Mouse (Mus musculus) liver, embryonic 11.5 days (tissue): ENCODE data around the gene Prrg2. TPM values are rescaled to one million over a fixed set of nuclear protein-coding genes. Genes with fewer than 3 reads are reported as not detected.

ENCODE experiments used
- ATAC-seq: fragments of 200-750 bp; cut with Nextera tagmentation; replicated peaks from 2 replicates; pipeline ENCODE4 v1.8.0; 2017; ENCODE audit warnings: moderate number of reproducible peaks, mild to moderate bottlenecking, moderate TSS enrichment, moderate library complexity; ENCODE audit not compliant: low FRiP score
- DNase-seq: peaks from one replicate; pipeline ENCODE4 v3.0.0-alpha.2; 2017; ENCODE audit warnings: low spot score
- H3K27ac ChIP-seq: fragments of 300-500 bp; sonication (generic); 2 replicates; pipeline ENCODE4 v1.5.1; 2014; ENCODE audit warnings: mild to moderate bottlenecking, low read depth, low read length, control low read depth
- H3K27me3 ChIP-seq: fragments of 300-500 bp; sonication (generic); replicated peaks from 2 replicates; pipeline ENCODE4 v1.6.1; 2014; ENCODE audit warnings: low read length, mixed read lengths; ENCODE audit not compliant: control insufficient read depth, insufficient read depth
- H3K36me3 ChIP-seq: fragments of 300-500 bp; sonication (generic); 2 replicates; pipeline ENCODE4 v1.6.1; 2014; ENCODE audit warnings: mild to moderate bottlenecking, low read length, moderate library complexity, mixed read lengths; ENCODE audit not compliant: control insufficient read depth, insufficient read depth
- H3K4me1 ChIP-seq: fragments of 300-500 bp; sonication (generic); replicated peaks from 2 replicates; pipeline ENCODE4 v1.6.1; 2014; ENCODE audit warnings: low read length, mixed read lengths; ENCODE audit not compliant: control insufficient read depth, insufficient read depth
- H3K4me2 ChIP-seq: fragments of 300-500 bp; sonication (generic); 2 replicates; pipeline ENCODE4 v1.6.1; 2014; ENCODE audit warnings: mild to moderate bottlenecking, control low read depth, moderate library complexity
- H3K4me3 ChIP-seq: fragments of 300-500 bp; sonication (generic); 2 replicates; pipeline ENCODE4 v1.5.1; 2014; ENCODE audit warnings: low read depth, low read length, control low read depth
- H3K9ac ChIP-seq: fragments of 300-500 bp; sonication (generic); 2 replicates; pipeline ENCODE4 v1.6.1; 2014; ENCODE audit warnings: low read depth, low read length, control low read depth
- H3K9me3 ChIP-seq: fragments of 300-500 bp; sonication (generic); 2 replicates; pipeline ENCODE4 v1.6.1; 2016; ENCODE audit warnings: low read length, inconsistent platforms, mixed read lengths; ENCODE audit not compliant: control insufficient read depth
- WGBS: fragments of 180-500 bp; shearing (Covaris S2); extraction: QIAGEN DNeasy Blood & Tissue Kit; methylation state at CpG from one replicate; pipeline ENCODE4 v1.1.7; 2014; 5-methylcytosine and 5-hydroxymethylcytosine counted together
- polyA plus RNA-seq: library from polyadenylated mRNA; unstranded; fragments of >200 nt; fragmentation: Nextera tagmentation; extraction: Ambion mirVana; gene quantifications from 2 replicates; pipeline ENCODE4 v1.2.1, GENCODE M21; 2014

Prrg2 gene
- polyA plus RNA-seq, 1 experiment from 2014 or later: 12.4 TPM

DNA sequence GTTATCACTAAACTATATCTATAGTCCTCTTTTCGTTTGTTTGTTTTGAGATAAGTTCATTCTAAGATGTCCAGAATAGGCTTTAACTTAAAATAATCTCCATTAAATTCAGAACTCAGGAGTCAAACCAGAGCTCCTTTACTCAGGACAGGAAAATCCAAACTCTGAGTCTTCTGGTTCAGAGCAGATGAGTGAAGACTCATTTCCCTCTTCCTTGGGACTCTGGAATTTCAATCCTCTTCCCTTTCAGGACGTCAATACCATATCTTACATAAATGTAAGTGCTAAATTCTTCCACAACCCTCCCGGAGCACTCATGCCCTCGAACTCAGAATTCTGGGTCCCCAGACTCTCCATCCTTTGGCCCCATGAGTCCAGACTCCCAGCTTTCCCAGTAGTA lies 45.7 kb downstream of the Prrg2 start:
- Histone ChIP-seq H3K9me3 (no peaks in the 10 kb centered on the region), H3K27ac (peak overlapping the region; percentile 96), H3K36me3 (peaks cover 12% of the 10 kb centered on the region), H3K4me3 (peak overlapping the region; percentile 92), H3K9ac (peak overlapping the region; percentile 69), H3K27me3 (0 out of 2 replicates have a peak, but pooled peaks cover 6% of the 10 kb centered on the region), H3K4me1 (peaks cover 26% of the 10 kb centered on the region), H3K4me2 (peak overlapping the region; percentile 86)
- ATAC-seq (no peak), DNase-seq (no peak)
- WGBS: 2% methylated on average over 4 of the region's 4 CpGs

DNA sequence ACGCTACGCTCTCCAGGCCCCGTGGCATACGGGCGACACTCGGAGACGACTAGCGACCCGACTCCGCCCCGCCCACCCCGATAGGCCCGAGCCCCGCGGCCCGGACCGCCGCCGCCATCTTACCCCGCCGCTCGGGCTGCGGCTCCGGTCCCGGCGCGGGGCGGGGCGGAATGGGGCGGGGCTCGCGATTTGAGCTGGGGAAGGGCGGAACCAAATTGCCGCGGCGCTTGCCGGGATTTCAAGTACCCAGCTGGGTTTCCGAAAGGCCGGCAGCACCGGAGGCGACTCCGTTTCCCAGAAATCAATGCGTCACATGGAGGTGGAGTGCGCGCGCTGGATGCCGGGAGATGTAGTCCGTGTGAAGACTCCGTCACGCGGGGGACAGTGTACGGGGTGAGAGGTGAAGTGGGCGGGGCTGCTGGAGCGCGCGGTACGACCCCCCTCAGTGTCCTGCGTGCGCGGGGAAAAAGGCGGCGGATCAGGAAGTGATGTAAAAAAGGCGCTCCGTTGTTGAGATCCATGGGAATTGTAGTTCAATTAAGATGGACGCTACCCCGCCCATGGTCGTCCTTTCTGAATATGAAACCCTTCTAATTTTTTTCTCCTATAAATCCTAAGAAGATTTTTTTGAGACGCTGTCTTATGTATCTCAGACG lies 46.4 kb downstream of the Prrg2 start, which contains the start of gene Scaf1:
Gene Scaf1 (minus strand): TSS at position 407 of the 656 bp plus-strand sequence.
- Histone ChIP-seq H3K4me2 (peak within 1 kb of the TSS; percentile 86), H3K4me3 (peak within 1 kb of the TSS; percentile 92), H3K9ac (peak within 1 kb of the TSS; percentile 96), H3K27ac (peak within 1 kb of the TSS; percentile 96), H3K9me3 (no peaks in the 10 kb centered on the region), H3K36me3 (peaks cover 18% of the 10 kb centered on the region), H3K27me3 (0 out of 2 replicates have a peak, but pooled peaks cover 5% of the 10 kb centered on the region), H3K4me1 (peaks cover 26% of the 10 kb centered on the region)
- DNase-seq (peak; percentile 99), ATAC-seq (peak; percentile 84)
- under 1% methylated on average over 68 of the region's 69 CpGs for WGBS

DNA sequence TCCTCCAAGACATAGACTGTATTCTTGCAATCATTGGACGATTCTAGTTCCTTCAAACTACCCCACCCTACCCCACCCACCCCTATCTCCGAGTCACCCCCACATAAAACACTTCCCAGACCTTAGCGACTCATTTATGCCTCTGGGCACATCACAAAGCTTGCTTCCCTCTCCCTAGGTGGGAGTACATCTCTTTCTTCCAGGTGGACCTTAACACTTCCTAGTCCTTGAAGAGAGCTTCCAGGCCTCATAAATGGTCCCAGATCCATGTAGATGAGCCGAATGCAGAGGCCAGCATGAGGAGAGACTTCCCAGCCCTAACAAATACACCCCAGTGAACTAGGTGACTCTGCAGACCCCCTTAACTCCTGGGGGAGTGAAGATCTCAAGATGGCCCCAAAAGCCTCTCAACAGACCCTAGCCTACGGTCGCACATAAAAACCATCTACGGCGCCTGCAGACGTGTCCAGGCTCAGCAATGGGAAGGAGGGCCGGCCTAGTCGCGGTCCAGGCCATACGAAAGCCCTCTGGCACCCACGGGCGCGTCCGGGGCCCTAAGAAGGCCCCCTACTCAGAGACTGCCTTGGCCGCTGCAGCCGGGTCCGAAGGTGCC lies 47.0 kb downstream of the Prrg2 start:
- Histone ChIP-seq H3K27me3 (0 out of 2 replicates have a peak, but pooled peaks cover 3% of the 10 kb centered on the region), H3K4me2 (peak overlapping the region; percentile 86), H3K9ac (peak overlapping the region; percentile 96), H3K27ac (peak overlapping the region; percentile 95), H3K4me3 (peak overlapping the region; percentile 92), H3K4me1 (peaks cover 26% of the 10 kb centered on the region), H3K36me3 (peaks cover 19% of the 10 kb centered on the region), H3K9me3 (no peaks in the 10 kb centered on the region)
- DNase-seq: no peak
- 1% methylated on average over 20 of the region's 20 CpGs for WGBS
- no peak for ATAC-seq

DNA sequence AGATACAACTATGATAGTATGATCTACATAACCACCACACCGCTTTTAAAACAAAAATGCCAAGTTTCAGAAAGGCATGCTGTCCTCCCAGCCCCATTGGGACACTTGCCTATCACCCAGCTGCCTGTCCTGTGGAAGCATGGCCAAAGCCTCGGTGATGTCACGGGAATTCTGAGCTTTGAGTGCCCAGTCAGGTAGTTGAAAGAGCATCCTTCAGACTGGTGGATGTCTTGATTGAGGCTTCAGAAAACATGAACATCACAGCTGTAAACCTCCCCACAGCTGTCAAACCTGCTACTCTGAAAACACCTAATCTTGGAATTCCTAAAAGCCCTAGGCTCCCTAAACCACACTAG lies 48.4 kb downstream of the Prrg2 start:
- Histone ChIP-seq H3K27ac (no peak overlapping the region), H3K4me1 (peaks cover 25% of the 10 kb centered on the region), H3K27me3 (no peaks in the 10 kb centered on the region), H3K4me3 (no peak overlapping the region), H3K4me2 (no peak overlapping the region), H3K9me3 (no peaks in the 10 kb centered on the region), H3K9ac (no peak overlapping the region), H3K36me3 (peaks cover 32% of the 10 kb centered on the region)
- ATAC-seq (no peak), DNase-seq (no peak)
- 92% methylated on average over 3 of the region's 3 CpGs for whole genome bisulfite sequencing

DNA sequence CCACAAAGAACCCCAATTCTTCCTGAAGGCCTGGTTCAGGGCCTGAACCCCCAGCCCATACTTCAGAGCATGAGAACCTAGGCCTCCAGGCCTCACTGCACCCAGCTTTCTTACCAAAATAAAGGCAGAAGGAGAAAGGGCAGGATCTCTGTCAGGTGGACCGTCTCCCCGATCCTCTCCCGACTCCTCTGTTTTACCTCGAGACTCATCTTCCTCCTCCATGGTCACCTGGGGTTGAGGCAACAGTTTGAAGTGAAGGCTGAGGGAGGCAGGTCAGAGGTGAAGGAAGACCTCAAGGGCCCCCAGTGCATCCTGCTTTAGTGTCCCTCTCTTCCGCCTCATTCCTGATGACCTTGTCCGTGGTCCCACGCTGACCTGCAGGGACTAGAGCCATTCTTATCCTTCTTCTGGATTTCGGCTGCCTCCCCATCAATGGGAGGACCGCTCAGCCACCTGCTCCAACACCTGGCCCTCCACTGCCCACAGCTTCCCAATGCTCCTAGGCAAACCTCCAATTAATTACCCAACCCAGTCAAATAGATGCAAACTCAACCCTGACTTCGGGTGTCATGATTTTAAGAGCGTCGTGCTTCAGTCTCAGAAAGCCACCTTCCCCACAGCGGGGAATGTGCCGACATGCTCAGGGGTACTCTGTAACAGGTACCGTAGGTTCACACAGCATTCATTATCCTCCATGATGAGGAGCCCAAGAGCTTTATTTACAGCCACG lies 48.9 kb downstream of the Prrg2 start:
- peak overlapping the region; percentile 21; the same call in 1 of the 2 replicates for H3K4me2 ChIP-seq
- H3K27ac ChIP-seq: no peak overlapping the region

DNA sequence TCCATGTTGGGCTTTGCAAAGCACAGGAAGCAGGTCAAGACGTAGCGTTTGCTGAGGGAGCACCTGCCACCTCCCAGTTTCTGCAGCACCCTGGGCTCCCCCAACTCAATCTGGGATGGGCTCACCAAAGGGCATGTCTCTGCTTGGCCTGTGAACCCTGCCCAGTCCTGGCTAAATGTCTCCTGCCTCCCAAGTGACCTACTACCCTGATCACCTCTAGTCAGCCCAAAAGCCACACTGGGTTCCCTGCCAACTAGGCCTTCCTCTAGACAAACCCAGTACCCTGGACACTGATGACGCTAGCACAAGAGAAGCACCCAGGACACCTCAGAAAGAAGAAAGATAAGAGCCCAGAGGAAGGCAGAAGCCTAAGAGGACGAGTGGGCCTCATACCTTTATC lies 49.7 kb downstream of the Prrg2 start:
- no peak overlapping the region for H3K4me3 ChIP-seq
- H3K27me3 ChIP-seq: no peaks in the 10 kb centered on the region
- ATAC-seq (no peak), DNase-seq (no peak)
- no peaks in the 10 kb centered on the region for H3K9me3 ChIP-seq
- H3K4me2 ChIP-seq: 0 out of 2 replicates have a peak overlapping the region, but pooled peaks have one; percentile 21
- no peak overlapping the region; the same call in 1 of the 2 replicates for H3K9ac ChIP-seq
- WGBS: 74% methylated on average over 4 of the region's 4 CpGs
- peaks cover 44% of the 10 kb centered on the region for H3K36me3 ChIP-seq
- H3K27ac ChIP-seq: no peak overlapping the region
- H3K4me1 ChIP-seq: peaks cover 23% of the 10 kb centered on the region

More for the DNA sequence above, 48.9 kb downstream of the Prrg2 start:
- H3K9ac ChIP-seq: no peak overlapping the region; the same call in 1 of the 2 replicates
- H3K9me3 ChIP-seq: no peaks in the 10 kb centered on the region
- WGBS: 95% methylated on average over 16 of the region's 16 CpGs
- no peak for DNase-seq
- H3K27me3 ChIP-seq: no peaks in the 10 kb centered on the region
- H3K4me3 ChIP-seq: no peak overlapping the region
- peaks cover 23% of the 10 kb centered on the region for H3K4me1 ChIP-seq
- no peak for ATAC-seq
- peaks cover 37% of the 10 kb centered on the region for H3K36me3 ChIP-seq

DNA sequence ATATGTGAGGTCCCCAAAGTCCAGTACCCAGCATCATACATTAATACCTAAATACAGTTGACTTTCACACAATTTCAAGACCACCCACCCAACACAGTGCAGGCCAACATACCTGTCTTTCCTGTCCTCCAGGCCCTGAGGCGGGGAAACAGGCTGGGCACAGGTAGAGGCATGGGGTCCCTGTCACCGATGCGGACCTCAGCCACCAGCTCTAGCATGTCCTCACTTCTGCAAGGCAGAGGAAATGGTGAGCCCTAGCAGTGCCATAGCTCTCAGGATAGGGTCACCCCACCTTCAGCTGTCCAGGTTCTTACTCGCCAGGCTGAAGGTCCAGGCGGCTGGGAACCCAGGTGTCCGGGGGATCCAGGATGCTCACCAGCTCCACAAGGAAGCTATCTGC lies 50.5 kb downstream of the Prrg2 start:
- H3K4me3 ChIP-seq: no peak overlapping the region
- no peak for ATAC-seq
- no peak overlapping the region for H3K9ac ChIP-seq
- WGBS: 97% methylated on average over 6 of the region's 6 CpGs
- H3K27me3 ChIP-seq: no peaks in the 10 kb centered on the region
- no peak overlapping the region for H3K4me2 ChIP-seq
- no peak for DNase-seq
- peaks cover 23% of the 10 kb centered on the region for H3K4me1 ChIP-seq
- H3K27ac ChIP-seq: no peak overlapping the region
- peaks cover 52% of the 10 kb centered on the region for H3K36me3 ChIP-seq
- no peaks in the 10 kb centered on the region for H3K9me3 ChIP-seq

DNA sequence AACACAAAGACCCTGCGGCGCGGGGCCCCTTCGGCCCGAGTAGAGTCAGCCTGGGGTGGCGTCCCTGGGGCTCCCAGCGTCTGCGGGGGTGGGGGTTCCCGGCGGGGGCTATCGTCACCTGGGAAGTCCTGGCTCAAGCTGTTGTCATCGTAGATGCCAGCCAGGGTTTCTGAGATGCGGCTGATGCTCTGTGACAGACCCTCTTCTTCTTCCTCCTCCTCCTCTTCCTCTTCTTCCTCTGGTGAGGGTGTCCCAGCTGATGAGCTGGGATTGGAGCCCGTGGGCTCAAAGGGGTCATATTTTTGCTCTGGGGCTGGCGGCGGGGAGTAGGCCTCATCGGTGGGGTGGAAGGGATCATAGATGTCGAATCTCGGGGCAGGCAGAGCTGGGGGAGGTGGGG lies 54.1 kb downstream of the Prrg2 start:
- H3K9me3 ChIP-seq: no peaks in the 10 kb centered on the region
- no peak overlapping the region for H3K4me2 ChIP-seq
- no peaks in the 10 kb centered on the region for H3K27me3 ChIP-seq
- 94% methylated on average over 19 of the region's 19 CpGs for WGBS
- DNase-seq: no peak
- H3K4me1 ChIP-seq: peaks cover 7% of the 10 kb centered on the region; the same call in 1 of the 2 replicates
- H3K9ac ChIP-seq: no peak overlapping the region
- ATAC-seq: no peak
- H3K36me3 ChIP-seq: peaks cover 83% of the 10 kb centered on the region
- H3K4me3 ChIP-seq: no peak overlapping the region
- H3K27ac ChIP-seq: no peak overlapping the region
